Mouse (Mus musculus) kidney, adult 11 months (tissue): Measurements from ENCODE around the gene D430041D05Rik.
A peak's percentile ranks its signal among the peaks of the same experiment; 100 is the strongest.
"Not testable (repeated sequence)": the region's sequence is repeated elsewhere in the genome, so short reads cannot be mapped to it uniquely, and the experiment has no call there.

Experiments
- DNase-seq: peaks from one replicate; pipeline ENCODE4 v3.0.0; 2022

The D430041D05Rik gene

DNA sequence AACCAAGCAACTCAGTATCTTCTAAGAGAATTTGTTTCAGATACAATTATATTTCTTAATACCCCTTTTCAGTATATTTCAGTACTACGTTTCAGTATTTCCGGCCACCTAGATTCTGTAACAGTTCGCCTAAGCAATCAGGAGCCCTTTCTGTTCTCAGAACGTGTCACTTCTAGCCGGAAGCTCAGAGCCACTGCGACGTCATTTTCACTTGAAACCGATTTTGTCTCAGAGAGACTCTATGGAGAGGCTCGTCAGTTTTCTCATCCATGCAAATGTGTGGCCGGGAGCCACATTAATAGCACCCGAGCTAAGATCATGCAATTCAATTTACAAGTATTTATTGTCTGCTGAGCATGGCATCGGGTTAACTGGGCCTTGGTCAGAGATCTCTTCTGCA is 266.8 kb downstream of the D430041D05Rik start:
- DNase-seq, result no peak

DNA sequence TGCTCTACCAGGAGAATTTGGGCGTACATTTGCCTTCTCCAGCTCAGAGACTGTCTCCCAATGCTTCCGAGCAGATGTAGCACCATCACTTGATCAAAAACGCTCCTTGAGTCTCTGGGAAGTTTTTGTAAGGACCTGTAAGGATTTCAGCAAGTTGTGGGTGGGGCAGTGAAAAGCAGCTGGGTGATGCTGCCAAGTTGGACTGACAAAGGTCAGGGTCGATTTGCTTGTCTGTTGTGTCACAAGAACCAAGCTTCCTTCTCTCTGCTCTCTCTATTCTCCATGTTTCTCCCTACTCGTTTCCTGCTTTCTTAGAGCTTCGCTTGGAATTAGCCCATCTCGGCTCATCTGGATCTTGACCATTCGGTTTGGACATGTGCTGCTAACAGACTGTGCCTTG is 268.7 kb downstream of the D430041D05Rik start:
- DNase-seq, result no peak

GRCm38 (mm10) chr2:104135920-104136319 is 274.9 kb downstream of the D430041D05Rik start:
- DNase-seq, result no peak

GRCm38 (mm10) chr2:104134150-104135056 is 276.4 kb downstream of the D430041D05Rik start:
- peak; percentile 63 for DNase-seq

DNA sequence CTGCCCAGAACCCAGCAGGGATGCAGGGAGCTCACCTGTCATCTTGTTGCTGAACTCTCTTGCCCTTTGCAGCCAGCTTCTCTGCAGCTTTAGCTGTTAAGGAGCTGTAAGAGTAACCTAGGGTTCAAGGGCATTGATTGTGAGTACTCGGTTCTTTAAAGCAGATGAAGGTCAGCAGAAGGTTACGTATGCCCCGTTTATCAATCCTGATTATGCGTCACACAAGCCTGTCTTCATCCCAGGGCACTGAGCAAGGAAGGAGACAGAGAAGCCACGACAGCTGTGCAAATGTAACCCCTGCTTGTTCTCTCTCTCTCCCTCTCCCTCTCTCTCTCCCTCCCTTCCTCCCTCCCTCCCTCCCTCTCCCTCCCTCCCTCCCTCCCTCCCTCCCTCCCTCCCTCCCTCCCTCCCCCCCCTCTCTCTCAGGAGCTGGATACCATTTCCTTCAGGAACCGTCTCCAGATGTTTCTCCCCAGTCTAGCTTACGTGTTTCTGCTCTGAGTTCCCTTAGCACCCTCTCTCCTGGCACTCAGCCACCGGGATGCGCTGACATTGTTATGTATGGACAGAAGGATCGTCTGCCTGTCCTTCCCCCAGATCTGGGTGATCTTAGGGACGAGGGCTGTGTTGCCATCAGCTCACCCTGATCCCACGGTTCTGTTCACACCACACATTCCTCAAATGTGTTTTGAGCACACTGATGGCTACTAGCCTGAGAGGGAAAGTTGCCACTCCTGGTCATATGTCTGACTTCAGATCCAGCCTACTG is 277.6 kb downstream of the D430041D05Rik start:
- DNase-seq, result no peak

- DNase-seq, result no peak
These were observed 278.4 kb downstream of the D430041D05Rik start for GRCm38 (mm10) chr2:104132266-104132859.

GRCm38 (mm10) chr2:104130969-104131368 is 279.8 kb downstream of the D430041D05Rik start:
- DNase-seq, result no peak

GRCm38 (mm10) chr2:104130165-104130564 is 280.6 kb downstream of the D430041D05Rik start:
- DNase-seq, result no peak

- peak; percentile 45 for DNase-seq
These were observed 281.8 kb downstream of the D430041D05Rik start for GRCm38 (mm10) chr2:104128803-104129531.

DNA sequence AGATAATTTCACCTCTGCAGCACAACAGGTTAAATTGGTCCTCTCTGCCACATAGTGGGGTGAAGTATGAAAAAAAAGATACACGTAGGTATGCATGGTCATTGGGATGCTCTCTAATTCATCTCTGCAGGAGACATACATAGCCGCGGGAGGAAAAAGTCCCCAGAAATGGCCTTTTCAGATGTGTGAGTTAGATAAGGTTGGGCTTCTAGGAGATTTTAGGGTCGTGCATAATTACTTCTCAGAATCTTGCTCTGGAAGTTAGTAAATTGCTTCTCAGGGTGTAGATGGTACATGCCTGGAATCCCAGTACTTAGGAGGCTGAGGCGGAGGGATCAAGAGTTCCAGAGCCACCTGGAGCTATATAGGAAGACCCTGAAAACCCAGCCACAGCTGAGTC is 286.7 kb downstream of the D430041D05Rik start:
- no peak for DNase-seq

DNA sequence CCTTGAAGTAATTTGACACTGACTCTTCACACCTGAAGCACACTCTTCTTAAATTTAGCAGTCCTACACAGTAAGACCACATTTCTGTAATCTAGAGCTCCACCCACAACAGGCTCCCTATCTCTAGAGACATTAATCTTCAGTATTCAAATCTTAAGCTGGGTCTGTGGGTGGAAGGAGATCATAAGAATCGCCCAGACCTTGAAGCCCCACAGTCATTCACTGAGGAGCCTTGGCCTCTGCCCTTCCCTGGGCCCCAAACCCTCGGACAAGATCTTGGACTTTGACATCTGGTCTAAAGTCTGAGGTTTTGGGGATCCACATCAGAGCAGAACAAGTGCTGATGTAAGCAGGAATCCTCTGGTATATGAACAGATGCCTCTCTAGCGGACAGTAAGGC is 287.3 kb downstream of the D430041D05Rik start:
- no peak for DNase-seq

DNA sequence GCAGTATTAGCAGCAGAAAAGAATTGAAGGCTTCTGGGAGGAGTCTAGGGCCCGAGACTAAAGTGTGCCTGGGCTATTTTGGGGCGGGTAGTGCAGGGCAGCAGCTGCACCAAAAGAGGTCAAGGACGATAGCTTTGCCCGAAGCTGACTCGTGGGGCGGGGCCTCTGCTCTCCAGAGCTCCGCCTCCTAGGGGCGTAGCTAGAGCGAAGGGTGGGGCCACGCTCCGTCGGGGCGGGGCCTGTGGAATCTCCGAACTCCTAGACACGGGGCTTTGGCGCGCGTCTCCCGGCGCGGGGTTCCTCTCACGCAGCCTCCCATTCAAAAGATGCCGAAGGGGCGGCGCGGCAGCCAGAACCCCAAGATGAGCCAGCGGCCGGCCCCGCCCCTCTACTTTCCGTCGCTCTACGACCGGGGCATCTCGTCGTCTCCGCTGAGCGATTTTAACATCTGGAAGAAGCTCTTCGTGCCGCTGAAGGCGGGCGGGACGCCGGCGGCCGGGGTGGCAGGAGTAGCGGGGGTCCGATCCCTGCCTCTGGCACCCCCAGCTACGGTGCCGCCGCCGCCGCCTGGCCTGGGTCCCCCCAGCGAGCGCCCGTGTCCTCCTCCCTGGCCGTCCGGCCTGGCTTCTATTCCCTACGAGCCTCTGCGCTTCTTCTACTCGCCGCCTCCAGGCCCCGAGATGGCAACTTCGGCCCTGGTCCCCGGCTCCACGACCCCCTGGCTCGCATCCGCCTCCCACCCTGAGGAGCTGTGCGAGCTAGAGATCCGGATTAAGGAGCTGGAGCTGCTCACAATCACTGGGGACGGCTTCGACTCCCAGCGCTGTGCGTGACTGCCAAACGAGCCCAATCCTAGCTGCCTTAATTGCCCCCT is 288.1 kb downstream of the D430041D05Rik start, which contains the start of gene A930018P22Rik:
Gene A930018P22Rik (plus strand): TSS at position 265 of the 874 bp plus-strand sequence.
- DNase-seq, result peak; percentile 93

DNA sequence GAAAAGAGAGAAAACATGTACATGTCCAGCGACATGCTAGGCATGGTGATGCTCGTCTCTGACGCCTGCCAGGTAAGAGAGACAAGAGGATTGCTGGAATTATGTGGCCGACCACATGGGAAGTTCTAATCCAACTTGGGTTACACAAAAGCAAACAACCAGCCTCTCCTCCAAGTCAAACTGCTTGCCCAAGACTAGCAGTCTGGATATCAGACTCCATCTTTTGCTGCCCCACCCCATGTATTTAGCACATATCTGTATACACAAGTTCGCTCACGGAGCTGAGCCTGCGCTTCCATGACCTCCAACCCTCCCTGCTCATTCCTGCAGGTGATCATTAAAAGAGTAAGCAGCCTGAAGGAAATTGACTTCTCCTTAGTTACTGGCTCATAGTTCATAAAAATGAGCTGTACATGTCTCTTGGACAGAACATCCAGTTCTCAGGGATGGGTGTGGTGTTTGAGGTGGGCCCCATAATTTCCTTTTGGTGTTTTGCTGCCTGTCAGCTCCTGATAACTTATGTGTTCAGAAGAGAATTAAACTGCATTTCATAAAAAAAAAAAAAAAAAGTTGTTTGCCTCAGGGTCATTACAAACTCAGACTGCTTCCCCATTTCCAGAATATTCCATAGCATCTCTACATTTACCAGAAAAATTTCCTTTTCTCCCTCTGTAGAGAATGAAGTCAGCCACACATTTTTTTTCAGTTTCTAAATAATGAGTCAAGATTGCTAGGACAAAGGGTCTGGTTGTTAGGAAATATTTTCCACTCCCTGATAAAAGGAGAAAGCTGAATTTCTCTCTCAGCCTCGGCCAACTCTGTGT is 288.9 kb downstream of the D430041D05Rik start:
- DNase-seq, result no peak

DNA sequence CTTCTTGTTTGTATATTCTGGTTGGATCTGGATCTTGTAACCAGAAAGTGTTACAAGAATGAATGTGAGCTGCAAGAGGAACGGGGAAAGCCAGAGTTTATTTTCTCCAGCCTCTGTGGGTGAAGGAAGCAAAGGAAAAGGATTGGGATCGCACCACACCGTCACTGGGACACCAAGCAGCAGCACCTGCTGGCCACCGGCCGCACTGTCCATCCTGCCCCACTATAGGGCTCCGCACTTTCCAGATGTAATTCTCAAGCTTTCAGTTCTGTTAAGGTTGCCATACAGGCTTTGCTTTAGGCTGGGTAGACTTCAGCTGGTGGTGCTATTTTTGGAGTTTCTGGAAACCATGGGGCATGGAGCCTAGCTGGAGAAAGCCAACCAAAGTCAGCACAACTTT is 290.5 kb downstream of the D430041D05Rik start:
- no peak for DNase-seq

- no peak for DNase-seq
These were observed 291.7 kb downstream of the D430041D05Rik start for GRCm38 (mm10) chr2:104119097-104119496.

GRCm38 (mm10) chr2:104117173-104117572 is 293.6 kb downstream of the D430041D05Rik start:
- DNase-seq, result not testable (repeated sequence)

GRCm38 (mm10) chr2:104114898-104115297 is 295.9 kb downstream of the D430041D05Rik start:
- no peak for DNase-seq

- DNase-seq, result not testable (repeated sequence)
These were observed 297.2 kb downstream of the D430041D05Rik start for GRCm38 (mm10) chr2:104113563-104113962.

GRCm38 (mm10) chr2:104111170-104111797 is 299.5 kb downstream of the D430041D05Rik start:
- not testable (repeated sequence) for DNase-seq

DNA sequence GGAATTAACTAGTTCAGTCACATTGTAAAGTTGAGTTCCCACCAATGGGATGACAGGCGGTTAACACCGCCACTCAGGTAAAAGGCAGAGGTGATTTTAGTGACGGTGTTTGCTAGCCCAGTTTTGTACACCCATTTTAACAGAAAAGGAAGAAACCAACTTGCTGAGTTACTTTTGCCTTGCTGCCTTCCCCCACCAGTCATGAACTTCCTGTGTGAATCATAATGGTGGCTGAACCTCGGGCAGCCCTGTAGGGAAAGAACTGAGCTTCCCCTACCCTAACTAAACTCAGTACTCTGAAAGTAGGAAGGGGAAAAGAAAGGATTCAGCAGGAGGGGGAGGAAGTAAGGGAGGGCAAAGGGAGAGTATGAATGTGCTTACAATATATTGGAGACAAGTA is 300.8 kb downstream of the D430041D05Rik start:
- DNase-seq, result no peak
